Mouse (Mus musculus): ENCODE data around the gene Serpinh1. TPM values are rescaled to one million over a fixed set of nuclear protein-coding genes. Genes with fewer than 3 reads are reported as not detected.

Gene Serpinh1
- polyA plus RNA-seq, 1 experiment from 2014 or later, result 474 TPM

DNA sequence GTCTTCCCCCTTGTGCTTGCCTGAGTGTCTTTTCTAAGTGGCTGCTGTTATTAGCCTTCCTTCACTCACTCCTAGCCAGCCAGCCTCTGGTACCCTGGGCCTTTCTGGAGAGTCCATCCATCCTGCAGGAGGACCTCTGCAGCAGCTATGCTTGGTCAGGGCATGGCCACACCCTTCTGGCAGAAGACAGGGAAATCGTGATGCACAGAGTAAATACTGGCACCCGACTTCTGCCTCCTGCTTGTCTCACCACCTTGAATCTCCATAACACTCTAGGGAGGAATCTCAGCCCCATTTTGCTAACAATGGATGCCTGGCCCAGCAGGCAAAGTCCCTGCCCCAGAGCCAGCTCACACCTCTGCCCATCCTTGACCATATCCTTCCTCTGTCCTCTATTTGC is 39.7 kb upstream of the Serpinh1 start:
- Histone ChIP-seq H3K4me3 (ENCODE audit: low read depth, low read length) (no peak overlapping the region), H3K27me3 (ENCODE audit: control insufficient read depth, insufficient read depth, low read length) (no peaks in the 10 kb centered on the region), H3K9me3 (ENCODE audit: control insufficient read depth, low read depth, low read length) (no peaks in the 10 kb centered on the region), H3K27ac (ENCODE audit: low read length) (no peak overlapping the region), H3K36me3 (ENCODE audit: control insufficient read depth, insufficient read depth, low read length) (no peaks in the 10 kb centered on the region; the same call in 1 of the 2 replicates), H3K4me2 (replicated peaks; ENCODE audit: low read depth, low read length) (no peak overlapping the region), H3K4me1 (ENCODE audit: control insufficient read depth, insufficient read depth, low read length) (peaks cover 21% of the 10 kb centered on the region; the same call in 1 of the 2 replicates), H3K9ac (replicated peaks; ENCODE audit: low read depth, low read length) (no peak overlapping the region)
- 50% methylated on average over 2 of the region's 2 CpGs for WGBS
- no peak for ATAC-seq (ENCODE audit: insufficient number of reproducible peaks, insufficient read depth, low FRiP score, low read depth)

DNA sequence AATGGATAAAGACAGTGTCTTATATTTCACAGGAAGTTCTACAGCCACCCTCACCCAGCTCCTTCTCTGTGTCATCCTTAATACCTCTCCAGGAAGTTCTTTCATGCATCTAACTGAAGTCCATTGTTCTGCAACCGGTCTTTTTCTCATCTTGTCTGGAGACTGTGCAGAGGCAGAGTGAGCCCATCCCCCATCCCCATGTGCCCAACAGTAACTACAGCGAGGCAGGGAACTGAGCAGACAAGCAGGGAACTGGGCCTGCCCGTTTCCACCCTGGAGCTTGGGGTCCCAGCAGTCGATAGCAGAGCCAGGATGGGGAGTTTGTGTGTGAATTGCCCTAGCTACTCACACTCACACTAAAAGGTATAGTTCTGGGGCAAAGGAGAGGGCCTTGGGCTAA is 37.5 kb upstream of the Serpinh1 start:
- Histone ChIP-seq H3K4me3 (ENCODE audit: low read depth, low read length) (no peak overlapping the region), H3K4me2 (replicated peaks; ENCODE audit: low read depth, low read length) (no peak overlapping the region), H3K27me3 (ENCODE audit: control insufficient read depth, insufficient read depth, low read length) (no peaks in the 10 kb centered on the region), H3K4me1 (ENCODE audit: control insufficient read depth, insufficient read depth, low read length) (peaks cover 20% of the 10 kb centered on the region; the same call in 1 of the 2 replicates), H3K27ac (ENCODE audit: low read length) (no peak overlapping the region), H3K9me3 (ENCODE audit: control insufficient read depth, low read depth, low read length) (no peaks in the 10 kb centered on the region), H3K36me3 (ENCODE audit: control insufficient read depth, insufficient read depth, low read length) (no peaks in the 10 kb centered on the region), H3K9ac (replicated peaks; ENCODE audit: low read depth, low read length) (no peak overlapping the region)
- no peak for ATAC-seq (ENCODE audit: insufficient number of reproducible peaks, insufficient read depth, low FRiP score, low read depth)
- 51% methylated on average over 4 of the region's 4 CpGs for WGBS

DNA sequence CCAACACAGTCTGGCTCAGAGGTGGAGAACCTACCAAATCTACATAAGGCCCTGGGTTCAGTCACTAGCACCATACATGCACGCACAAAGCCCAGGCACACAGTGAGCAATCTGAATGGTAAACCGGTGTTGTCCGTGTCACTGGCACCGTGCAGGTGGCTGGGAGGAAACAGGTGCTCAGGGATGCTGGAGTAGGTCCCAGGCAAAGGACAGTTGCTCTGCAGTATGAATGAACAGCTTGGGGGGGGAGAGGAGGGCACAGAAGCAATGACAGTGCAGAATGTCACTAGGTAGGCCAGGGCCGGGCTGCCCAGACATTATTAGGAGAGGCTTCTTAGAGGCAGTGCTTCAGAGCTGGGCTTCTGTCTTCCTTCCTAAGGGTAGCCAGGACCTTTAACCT is 34.3 kb upstream of the Serpinh1 start:
- Histone ChIP-seq H3K36me3 (ENCODE audit: control insufficient read depth, insufficient read depth, low read length) (no peaks in the 10 kb centered on the region), H3K27me3 (ENCODE audit: control insufficient read depth, insufficient read depth, low read length) (no peaks in the 10 kb centered on the region), H3K4me3 (ENCODE audit: low read depth, low read length) (no peak overlapping the region), H3K9me3 (ENCODE audit: control insufficient read depth, low read depth, low read length) (no peaks in the 10 kb centered on the region), H3K9ac (replicated peaks; ENCODE audit: low read depth, low read length) (no peak overlapping the region), H3K27ac (ENCODE audit: low read length) (no peak overlapping the region), H3K4me1 (ENCODE audit: control insufficient read depth, insufficient read depth, low read length) (peaks cover 33% of the 10 kb centered on the region; the same call in 1 of the 2 replicates), H3K4me2 (replicated peaks; ENCODE audit: low read depth, low read length) (no peak overlapping the region)
- 93% methylated on average over 5 of the region's 5 CpGs for WGBS
- ATAC-seq (ENCODE audit: insufficient number of reproducible peaks, insufficient read depth, low FRiP score, low read depth), result no peak

DNA sequence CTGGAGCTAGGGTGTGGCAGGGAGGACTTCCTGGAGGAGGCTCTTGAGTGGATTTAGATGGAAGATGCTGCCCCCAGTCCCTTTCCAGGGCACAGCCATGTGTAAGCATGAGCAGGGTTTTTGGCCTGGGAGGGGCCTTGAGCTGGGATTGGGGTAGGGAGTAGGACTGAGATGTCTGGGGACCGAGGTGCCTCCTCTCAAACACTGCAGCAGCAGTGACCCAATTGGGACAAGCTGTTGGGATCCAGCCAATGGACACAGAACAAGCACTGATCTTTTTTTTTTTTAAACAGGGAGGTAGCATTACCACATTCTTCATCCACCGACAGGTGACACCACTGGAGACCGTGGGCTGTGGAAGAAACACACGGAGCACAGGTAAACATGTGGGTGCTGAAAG is 33.8 kb upstream of the Serpinh1 start:
- no peak overlapping the region for H3K27ac ChIP-seq (ENCODE audit: low read length)
- H3K36me3 ChIP-seq (ENCODE audit: control insufficient read depth, insufficient read depth, low read length), result no peaks in the 10 kb centered on the region
- ATAC-seq (ENCODE audit: insufficient number of reproducible peaks, insufficient read depth, low FRiP score, low read depth), result no peak
- no peak overlapping the region for H3K9ac ChIP-seq (replicated peaks; ENCODE audit: low read depth, low read length)
- no peaks in the 10 kb centered on the region for H3K27me3 ChIP-seq (ENCODE audit: control insufficient read depth, insufficient read depth, low read length)
- H3K4me2 ChIP-seq (replicated peaks; ENCODE audit: low read depth, low read length), result no peak overlapping the region
- WGBS, result 77% methylated on average over 4 of the region's 4 CpGs
- H3K4me3 ChIP-seq (ENCODE audit: low read depth, low read length), result no peak overlapping the region
- peaks cover 33% of the 10 kb centered on the region; the same call in 1 of the 2 replicates for H3K4me1 ChIP-seq (ENCODE audit: control insufficient read depth, insufficient read depth, low read length)
- H3K9me3 ChIP-seq (ENCODE audit: control insufficient read depth, low read depth, low read length), result no peaks in the 10 kb centered on the region

DNA sequence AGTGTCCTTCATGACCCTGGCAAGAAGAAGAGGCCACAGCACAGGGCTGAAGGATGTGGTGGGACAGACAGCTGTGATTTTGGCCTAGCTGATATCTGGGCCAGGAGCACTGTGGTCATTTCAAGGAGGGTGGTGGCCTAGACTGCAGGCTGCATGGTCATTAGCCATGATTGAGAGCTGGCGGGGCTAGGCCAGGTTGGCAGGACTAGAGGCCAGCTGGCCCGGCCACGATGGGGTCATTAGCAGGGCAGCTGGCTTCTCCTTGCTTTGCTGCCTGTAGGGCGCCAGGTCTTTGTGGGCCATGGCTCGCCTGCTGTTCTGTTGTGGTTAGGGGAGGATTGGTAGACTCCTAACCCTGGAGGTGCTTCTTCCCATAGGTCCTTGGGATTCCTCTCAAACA is 33.0 kb upstream of the Serpinh1 start:
- Histone ChIP-seq H3K27ac (ENCODE audit: low read length) (no peak overlapping the region), H3K9ac (replicated peaks; ENCODE audit: low read depth, low read length) (no peak overlapping the region), H3K27me3 (ENCODE audit: control insufficient read depth, insufficient read depth, low read length) (no peaks in the 10 kb centered on the region), H3K4me1 (ENCODE audit: control insufficient read depth, insufficient read depth, low read length) (peaks cover 28% of the 10 kb centered on the region; the same call in 1 of the 2 replicates), H3K9me3 (ENCODE audit: control insufficient read depth, low read depth, low read length) (no peaks in the 10 kb centered on the region), H3K4me2 (replicated peaks; ENCODE audit: low read depth, low read length) (no peak overlapping the region), H3K36me3 (ENCODE audit: control insufficient read depth, insufficient read depth, low read length) (no peaks in the 10 kb centered on the region), H3K4me3 (ENCODE audit: low read depth, low read length) (no peak overlapping the region)
- ATAC-seq (ENCODE audit: insufficient number of reproducible peaks, insufficient read depth, low FRiP score, low read depth), result no peak
- 66% methylated on average over 5 of the region's 5 CpGs for WGBS

DNA sequence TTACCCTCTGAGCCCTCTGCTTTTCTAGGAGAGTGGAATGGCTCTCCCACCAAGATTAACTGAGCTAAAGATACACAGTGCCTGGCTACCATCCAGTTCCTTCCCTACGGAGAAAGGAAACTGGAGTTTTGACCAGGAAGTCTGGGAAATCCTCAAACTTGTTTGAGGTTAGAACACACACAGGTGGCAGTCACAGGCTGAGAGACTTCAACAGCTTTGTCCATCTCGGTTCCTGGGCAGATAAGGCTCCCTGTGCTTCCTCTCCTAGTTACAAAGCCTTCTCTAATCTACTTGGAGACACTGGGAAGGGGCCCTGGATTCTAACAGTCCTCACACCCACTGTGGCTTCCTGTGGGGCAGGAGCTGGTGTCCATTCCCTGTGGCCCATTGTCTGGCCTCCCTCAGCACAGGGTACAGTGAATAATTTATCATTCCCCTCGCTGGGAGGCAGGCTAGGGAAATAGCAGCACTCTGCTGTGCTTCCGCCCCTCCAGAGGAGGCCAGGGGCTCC is 31.1 kb upstream of the Serpinh1 start:
- no peaks in the 10 kb centered on the region for H3K9me3 ChIP-seq (ENCODE audit: control insufficient read depth, low read depth, low read length)
- H3K27ac ChIP-seq (ENCODE audit: low read length), result peak overlapping the region; percentile 68; the same call in 1 of the 2 replicates
- peaks cover 23% of the 10 kb centered on the region; the same call in 1 of the 2 replicates for H3K4me1 ChIP-seq (ENCODE audit: control insufficient read depth, insufficient read depth, low read length)
- H3K9ac ChIP-seq (replicated peaks; ENCODE audit: low read depth, low read length), result peak overlapping the region; percentile 68; the same call in 1 of the 2 replicates
- ATAC-seq (ENCODE audit: insufficient number of reproducible peaks, insufficient read depth, low FRiP score, low read depth), result no peak
- H3K36me3 ChIP-seq (ENCODE audit: control insufficient read depth, insufficient read depth, low read length), result no peaks in the 10 kb centered on the region
- H3K27me3 ChIP-seq (ENCODE audit: control insufficient read depth, insufficient read depth, low read length), result no peaks in the 10 kb centered on the region
- WGBS, result 9% methylated on average over 4 of the region's 4 CpGs
- 0 out of 2 replicates have a peak overlapping the region, but pooled peaks have one; percentile 65 for H3K4me3 ChIP-seq (ENCODE audit: low read depth, low read length)
- peak overlapping the region; percentile 94 for H3K4me2 ChIP-seq (replicated peaks; ENCODE audit: low read depth, low read length)

DNA sequence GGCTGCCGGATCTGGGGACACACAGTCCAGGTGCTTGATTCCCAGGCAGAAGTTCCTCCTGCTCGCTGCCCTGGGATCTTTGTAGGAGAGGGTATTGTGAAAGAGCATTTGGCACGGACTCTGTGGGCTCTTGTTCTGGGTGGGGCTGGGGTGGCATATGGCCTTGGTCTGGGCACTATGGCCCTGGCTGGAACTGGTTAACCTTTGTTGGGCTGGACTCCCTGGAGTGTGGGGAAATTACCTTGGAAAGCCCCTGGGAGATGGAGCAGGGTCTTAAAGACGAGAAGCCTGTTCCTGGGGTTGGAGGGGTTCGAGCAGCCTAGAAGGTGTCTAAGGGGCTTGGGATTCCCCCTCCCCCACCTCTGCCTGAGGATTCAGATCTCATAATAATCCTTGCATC is 30.2 kb upstream of the Serpinh1 start:
- peak overlapping the region; percentile 65 for H3K4me3 ChIP-seq (ENCODE audit: low read depth, low read length)
- 59% methylated on average over 5 of the region's 5 CpGs for WGBS
- peak overlapping the region; percentile 94 for H3K4me2 ChIP-seq (replicated peaks; ENCODE audit: low read depth, low read length)
- no peaks in the 10 kb centered on the region for H3K27me3 ChIP-seq (ENCODE audit: control insufficient read depth, insufficient read depth, low read length)
- no peak for ATAC-seq (ENCODE audit: insufficient number of reproducible peaks, insufficient read depth, low FRiP score, low read depth)
- no peaks in the 10 kb centered on the region for H3K36me3 ChIP-seq (ENCODE audit: control insufficient read depth, insufficient read depth, low read length)
- H3K27ac ChIP-seq (ENCODE audit: low read length), result peak overlapping the region; percentile 68; the same call in 1 of the 2 replicates
- H3K4me1 ChIP-seq (ENCODE audit: control insufficient read depth, insufficient read depth, low read length), result peaks cover 23% of the 10 kb centered on the region; the same call in 1 of the 2 replicates
- H3K9me3 ChIP-seq (ENCODE audit: control insufficient read depth, low read depth, low read length), result no peaks in the 10 kb centered on the region
- H3K9ac ChIP-seq (replicated peaks; ENCODE audit: low read depth, low read length), result peak overlapping the region; percentile 68; the same call in 1 of the 2 replicates

DNA sequence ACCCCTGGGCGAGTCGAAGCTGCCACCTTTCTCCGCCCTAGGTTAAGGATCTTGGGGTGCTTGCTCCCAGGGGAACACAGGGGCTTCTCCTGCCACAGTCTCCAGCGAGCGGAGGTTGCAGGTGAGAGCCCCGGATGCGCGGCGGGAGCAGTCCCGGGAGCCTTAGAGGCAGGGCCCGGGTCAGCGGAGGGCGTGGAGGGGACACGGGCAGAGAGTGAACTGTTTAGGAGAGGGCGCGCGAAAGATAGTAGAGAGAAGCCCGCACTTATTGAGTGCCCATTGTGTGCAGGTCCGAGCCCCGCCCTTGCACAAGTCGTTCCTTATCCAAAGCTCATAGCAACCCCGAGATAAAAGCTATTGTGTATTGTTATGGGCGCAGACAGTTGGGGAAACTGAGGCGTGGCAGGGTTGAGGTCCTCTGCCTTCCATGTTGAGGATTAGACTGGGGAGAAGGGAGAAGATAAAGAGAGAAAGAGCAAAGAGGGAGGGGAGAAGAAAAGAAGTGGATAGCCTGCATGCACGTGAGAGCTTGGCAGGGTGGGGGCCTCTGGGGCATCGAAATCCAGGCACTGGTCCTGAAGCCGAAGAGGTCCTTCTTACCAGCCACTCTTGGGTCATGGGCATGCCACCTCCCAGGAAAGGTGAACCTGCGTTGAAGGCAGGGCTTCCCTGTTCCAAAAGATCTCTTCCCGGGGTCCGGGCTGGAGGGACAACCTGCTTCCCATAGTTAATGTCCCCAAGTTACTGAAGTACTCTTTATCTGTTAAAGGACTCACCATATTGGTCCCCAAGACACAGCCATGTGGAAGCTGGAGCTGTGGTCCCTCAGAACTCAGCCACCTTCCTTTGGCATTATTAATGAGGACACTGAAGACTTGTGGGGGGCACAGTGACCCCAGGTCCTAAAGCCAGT is 29.3 kb upstream of the Serpinh1 start:
- ATAC-seq (ENCODE audit: insufficient number of reproducible peaks, insufficient read depth, low FRiP score, low read depth), result no peak

More for the DNA sequence above, 29.3 kb upstream of the Serpinh1 start:
- Histone ChIP-seq H3K36me3 (ENCODE audit: control insufficient read depth, insufficient read depth, low read length) (no peaks in the 10 kb centered on the region), H3K27ac (ENCODE audit: low read length) (peak overlapping the region; percentile 92), H3K4me2 (replicated peaks; ENCODE audit: low read depth, low read length) (peak overlapping the region; percentile 94), H3K27me3 (ENCODE audit: control insufficient read depth, insufficient read depth, low read length) (no peaks in the 10 kb centered on the region), H3K4me1 (ENCODE audit: control insufficient read depth, insufficient read depth, low read length) (peaks cover 23% of the 10 kb centered on the region; the same call in 1 of the 2 replicates), H3K4me3 (ENCODE audit: low read depth, low read length) (peak overlapping the region; percentile 65), H3K9me3 (ENCODE audit: control insufficient read depth, low read depth, low read length) (no peaks in the 10 kb centered on the region), H3K9ac (replicated peaks; ENCODE audit: low read depth, low read length) (peak overlapping the region; percentile 68)
- 6% methylated on average over 30 of the region's 30 CpGs for WGBS
